In the genomic region with DNA sequence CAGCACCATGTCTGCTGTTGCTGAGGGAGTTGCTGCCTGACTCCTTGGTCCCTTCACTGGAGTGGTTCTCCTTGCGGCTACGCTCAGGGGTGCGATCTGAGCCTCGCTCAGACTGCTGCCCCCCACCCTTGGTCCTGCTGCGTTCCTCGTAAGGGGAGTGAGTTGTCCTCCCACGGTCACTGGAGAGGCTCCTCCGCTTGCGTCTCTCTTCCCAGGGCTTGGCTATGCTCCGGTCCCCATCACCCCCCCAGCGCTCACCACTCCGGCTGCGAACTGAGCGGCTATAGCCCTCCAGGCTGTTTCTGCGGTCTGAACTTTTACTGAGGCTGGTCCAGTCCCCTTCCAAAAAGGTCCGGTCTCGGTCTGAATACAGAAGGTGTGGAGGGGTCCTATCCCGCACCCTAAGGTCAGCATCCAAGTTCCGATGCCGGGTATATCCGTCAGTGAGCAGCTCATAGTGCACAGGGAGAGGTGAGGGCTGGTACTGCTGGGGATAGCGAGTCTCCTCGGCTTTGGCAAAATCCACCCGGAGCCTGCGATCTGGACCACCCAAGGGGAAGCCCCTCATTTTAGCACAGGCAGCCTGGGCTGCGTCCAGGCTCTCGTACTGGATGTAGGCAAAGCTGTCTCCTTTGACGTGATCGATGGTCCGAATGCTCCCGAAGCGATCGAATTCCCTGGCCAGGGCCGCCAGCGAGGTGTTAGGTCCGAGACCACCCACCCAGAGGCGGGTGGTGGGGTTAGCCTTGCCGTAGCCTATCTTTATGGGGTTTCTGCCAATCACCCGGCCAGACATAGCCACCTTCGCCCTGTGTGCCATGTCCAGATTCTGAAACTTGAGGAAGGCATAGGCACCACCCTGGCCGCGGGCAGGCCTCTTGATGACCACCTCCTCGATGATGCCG, we compare ENCODE assay signal across 8 mouse cellular contexts. TPM values are rescaled to one million over a fixed set of nuclear protein-coding genes. Genes with fewer than 3 reads are reported as not detected.
DNase-seq lines count a peak whose midpoint lies in the region; ATAC-seq lines count a peak whose summit lies in the region.

No protein-coding gene starts in this region.

- no peaks in the 10 kb centered on the region for H3K9me3 ChIP-seq in kidney, embryonic 15.5 days (replicated peaks)
- H3K9me3 ChIP-seq in embryonic facial prominence, embryonic 15.5 days (replicated peaks): no peaks in the 10 kb centered on the region
- H3K9me3 ChIP-seq in neural tube, embryonic 12.5 days: no peaks in the 10 kb centered on the region

- WGBS in kidney, embryonic 15.5 days: 12% methylated on average over 44 of the region's 44 CpGs
- 17% methylated on average over 44 of the region's 44 CpGs for WGBS in embryonic facial prominence, embryonic 15.5 days
- 23% methylated on average over 44 of the region's 44 CpGs for WGBS in neural tube, embryonic 12.5 days

- peaks cover 68% of the 10 kb centered on the region for H3K36me3 ChIP-seq in kidney, embryonic 15.5 days
- peaks cover 52% of the 10 kb centered on the region for H3K36me3 ChIP-seq in embryonic facial prominence, embryonic 15.5 days
- H3K36me3 ChIP-seq in neural tube, embryonic 12.5 days: peaks cover 70% of the 10 kb centered on the region

- H3K9ac ChIP-seq in kidney, embryonic 15.5 days: peak overlapping the region; percentile 97
- peak overlapping the region; percentile 90 for H3K9ac ChIP-seq in embryonic facial prominence, embryonic 15.5 days
- peak overlapping the region; percentile 99 for H3K9ac ChIP-seq in neural tube, embryonic 12.5 days

- peaks cover 70% of the 10 kb centered on the region for H3K4me1 ChIP-seq in kidney, embryonic 15.5 days
- peaks cover 69% of the 10 kb centered on the region for H3K4me1 ChIP-seq in embryonic facial prominence, embryonic 15.5 days
- H3K4me1 ChIP-seq in neural tube, embryonic 12.5 days: peaks cover 71% of the 10 kb centered on the region

- peak overlapping the region; percentile 94 for H3K4me3 ChIP-seq in kidney, embryonic 15.5 days (replicated peaks)
- H3K4me3 ChIP-seq in embryonic facial prominence, embryonic 15.5 days (replicated peaks): peak overlapping the region; percentile 89
- H3K4me3 ChIP-seq in neural tube, embryonic 12.5 days: peak overlapping the region; percentile 98

- no peak overlapping the region for H3K27ac ChIP-seq in kidney, embryonic 15.5 days
- peak overlapping the region; percentile 87 for H3K27ac ChIP-seq in embryonic facial prominence, embryonic 15.5 days (replicated peaks)
- no peak overlapping the region for H3K27ac ChIP-seq in neural tube, embryonic 12.5 days

- DNase-seq in kidney, adult 9 months: no peak
- peak; percentile 32 for DNase-seq in Muller cell, postnatal 12 days (ENCODE audit: inconsistent ontology term)
- peak; percentile 26 for DNase-seq in kidney, postnatal 10 days
- no peak for DNase-seq in frontal cortex, postnatal 14 days (ENCODE audit: low spot score in 2 of 2)
- no peak for DNase-seq in urinary bladder, adult 18-20 months (ENCODE audit: low spot score in 2 of 2)

- ATAC-seq in kidney, embryonic 15.5 days (replicated peaks; ENCODE audit: low FRiP score): no peak
- no peak for ATAC-seq in embryonic facial prominence, embryonic 15.5 days (ENCODE audit: insufficient number of reproducible peaks, low FRiP score, low TSS enrichment, low read depth)
- ATAC-seq in neural tube, embryonic 12.5 days (ENCODE audit: low FRiP score, low read depth): no peak

- H3K27me3 ChIP-seq in kidney, embryonic 15.5 days: no peaks in the 10 kb centered on the region
- H3K27me3 ChIP-seq in embryonic facial prominence, embryonic 15.5 days: no peaks in the 10 kb centered on the region
- no peaks in the 10 kb centered on the region for H3K27me3 ChIP-seq in neural tube, embryonic 12.5 days (replicated peaks)

- H3K4me2 ChIP-seq in kidney, embryonic 15.5 days: peak overlapping the region; percentile 98
- peak overlapping the region; percentile 97 for H3K4me2 ChIP-seq in embryonic facial prominence, embryonic 15.5 days (replicated peaks)
- H3K4me2 ChIP-seq in neural tube, embryonic 12.5 days (replicated peaks): peak overlapping the region; percentile 96

RNA-seq across cellular contexts. Expression of gene Rbm15b, which starts 2.0 kb away (rescaled TPM):
- polyA plus RNA-seq in kidney, embryonic 15.5 days (2015; fragmentation: Nextera tagmentation; extraction: Ambion mirVana): 9.6 and 11.8 TPM in 2 replicates
- polyA plus RNA-seq in embryonic facial prominence, embryonic 15.5 days (2015; fragmentation: Nextera tagmentation; extraction: Ambion mirVana): 11.0 and 12.3 TPM in 2 replicates
- 39.6 and 39.7 TPM in 2 replicates for polyA plus RNA-seq in neural tube, embryonic 12.5 days (2016; fragmentation: Nextera tagmentation; extraction: Ambion mirVana)

RNA-seq across cellular contexts. Expression of gene Manf, which starts 6.5 kb away (rescaled TPM):
- polyA plus RNA-seq in kidney, embryonic 15.5 days (2015; fragmentation: Nextera tagmentation; extraction: Ambion mirVana): 308 and 334 TPM in 2 replicates
- polyA plus RNA-seq in embryonic facial prominence, embryonic 15.5 days (2015; fragmentation: Nextera tagmentation; extraction: Ambion mirVana): 281 and 293 TPM in 2 replicates
- 218 and 248 TPM in 2 replicates for polyA plus RNA-seq in neural tube, embryonic 12.5 days (2016; fragmentation: Nextera tagmentation; extraction: Ambion mirVana)

Comparison
In these comparisons a context has a peak if more than half of its experiments do, and no peak if none do; other contexts are left out.
1. DNase-seq: peak in Muller cell, postnatal 12 days (single experiment) and kidney, postnatal 10 days (single experiment); none in kidney, adult 9 months (single experiment), frontal cortex, postnatal 14 days (0 of 2) and urinary bladder, adult 18-20 months (0 of 2).
2. Peak in every context shown above with its lines, with median percentiles within 50 percentile points of each other: H3K4me2 ChIP-seq, H3K4me3 ChIP-seq and H3K9ac ChIP-seq.